Mouse (Mus musculus) lung, postnatal 36 days (tissue): ENCODE data around the gene Pdlim7.
A peak's percentile ranks its signal among the peaks of the same experiment; 100 is the strongest.

Source experiments
- DNase-seq: peaks from one replicate; pipeline ENCODE4 v3.0.0; 2022; ENCODE audit warnings: mixed read lengths

The Pdlim7 gene

GRCm38 (mm10) chr13:55513111-55513748 is at the start of gene Pdlim7:
Gene Pdlim7, minus strand, starts transcription at chr13:55513676.
- DNase-seq, result peak; percentile 90

GRCm38 (mm10) chr13:55557499-55557898 is 44.0 kb upstream of the Pdlim7 start:
- DNase-seq, result peak; percentile 64

- DNase-seq, result no peak
Measured at GRCm38 (mm10) chr13:55555921-55556320, 42.4 kb upstream of the Pdlim7 start.

GRCm38 (mm10) chr13:55549061-55549460 is 35.6 kb upstream of the Pdlim7 start:
- no peak for DNase-seq

- DNase-seq, result no peak
Measured at GRCm38 (mm10) chr13:55548426-55548825, 35.0 kb upstream of the Pdlim7 start.

- no peak for DNase-seq
Measured at GRCm38 (mm10) chr13:55547916-55548315, 34.4 kb upstream of the Pdlim7 start.

GRCm38 (mm10) chr13:55544792-55545191 is 31.3 kb upstream of the Pdlim7 start:
- no peak for DNase-seq

- DNase-seq, result peak; percentile 73
Measured at GRCm38 (mm10) chr13:55543447-55543846, 30.0 kb upstream of the Pdlim7 start.

GRCm38 (mm10) chr13:55542891-55543290 is 29.4 kb upstream of the Pdlim7 start:
- peak; percentile 73 for DNase-seq

- peak; percentile 70 for DNase-seq
Measured at GRCm38 (mm10) chr13:55540933-55541332, 27.5 kb upstream of the Pdlim7 start.

GRCm38 (mm10) chr13:55536194-55537175 is 23.0 kb upstream of the Pdlim7 start, which contains the start of gene Ddx41:
Gene Ddx41, minus strand, starts transcription at chr13:55536658.
- DNase-seq, result peak; percentile 100

GRCm38 (mm10) chr13:55535796-55536193 is 22.3 kb upstream of the Pdlim7 start:
- no peak for DNase-seq

- DNase-seq, result no peak
Measured at GRCm38 (mm10) chr13:55535191-55535590, 21.7 kb upstream of the Pdlim7 start.

- peak; percentile 57 for DNase-seq
Measured at GRCm38 (mm10) chr13:55529198-55529915, 15.9 kb upstream of the Pdlim7 start, which contains the start of gene Dok3. Gene Dok3, minus strand, starts transcription at chr13:55529296.

- peak; percentile 60 for DNase-seq
Measured at GRCm38 (mm10) chr13:55527834-55528772, 14.6 kb upstream of the Pdlim7 start.

GRCm38 (mm10) chr13:55527212-55527611 is 13.7 kb upstream of the Pdlim7 start:
- no peak for DNase-seq

GRCm38 (mm10) chr13:55525733-55526553 is 12.5 kb upstream of the Pdlim7 start:
- DNase-seq, result no peak

GRCm38 (mm10) chr13:55523951-55524600 is 10.6 kb upstream of the Pdlim7 start:
- DNase-seq, result no peak

GRCm38 (mm10) chr13:55523278-55523677 is 9.8 kb upstream of the Pdlim7 start:
- peak; percentile 27 for DNase-seq

GRCm38 (mm10) chr13:55522730-55523129 is 9.3 kb upstream of the Pdlim7 start:
- no peak for DNase-seq
